Mouse (Mus musculus) lung, adult 2 months (tissue): Measurements from ENCODE around the gene Tlx3.

Experiments used
- CTCF ChIP-seq: fragments of 200-500 bp; IDR thresholded peaks from 2 replicates; pipeline ENCODE4 v1.5.1; 2011; ENCODE audit warnings: mild to moderate bottlenecking, low read length, control low read depth; ENCODE audit not compliant: insufficient read depth
- POLR2A ChIP-seq: fragments of 200-500 bp; IDR thresholded peaks from 2 replicates; pipeline ENCODE4 v1.6.1; 2011; ENCODE audit warnings: low read depth, mild to moderate bottlenecking, control low read depth, low read length, borderline replicate concordance; ENCODE audit errors: extremely low read depth

DNA sequence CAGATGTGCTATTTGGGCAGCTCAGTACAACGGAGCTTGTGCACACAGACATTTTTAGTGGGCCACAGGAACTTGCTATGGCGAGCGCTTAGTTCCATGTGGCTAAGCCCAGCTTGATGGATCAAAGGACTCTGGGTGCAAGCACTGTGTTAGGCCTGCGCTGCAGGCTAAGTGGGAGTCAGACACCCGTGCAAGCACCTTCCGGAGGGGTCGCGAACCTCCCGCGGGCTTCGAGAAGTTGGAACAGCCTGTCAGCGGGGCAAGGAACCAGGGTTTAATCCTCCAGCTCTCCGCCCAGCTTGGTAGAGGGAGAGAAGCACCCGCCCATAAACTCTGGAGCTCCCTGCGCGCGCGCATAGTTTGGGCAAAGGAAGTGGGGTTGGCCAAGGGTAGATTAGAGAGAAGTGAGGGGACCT is 22.7 kb downstream of the Tlx3 start:
- TF ChIP-seq POLR2A (no peak), CTCF (no peak)
